Mouse (Mus musculus): ENCODE measurements around the gene Phlpp1.

GRCm38 (mm10) chr1:106194263-106194662 lies 22.7 kb downstream of the Phlpp1 start:
- TF ChIP-seq GABPA (IDR thresholded peaks at IDR 0.05; ENCODE audit: low read depth, low read length) (no peak), E2F4 (IDR thresholded peaks at IDR 0.05; ENCODE audit: borderline replicate concordance, low read depth, low read length) (no peak), POLR2A (IDR thresholded peaks at IDR 0.05; ENCODE audit: control insufficient read depth in 1 of 2, insufficient read depth in 1 of 2, low read depth in 1 of 2, low read length in 2 of 2, poor library complexity in 1 of 2) (no peak), MYC (IDR thresholded peaks at IDR 0.05; ENCODE audit: low read depth, low read length) (no peak), EP300 (IDR thresholded peaks at IDR 0.05; ENCODE audit: low read depth in 1 of 2, low read length in 2 of 2) (no peak), CTCF (IDR thresholded peaks at IDR 0.05 in 2 of 3, conservative IDR thresholded peaks at IDR 0.05 in 1 of 3; ENCODE audit: control insufficient read depth in 1 of 3, insufficient read depth in 1 of 3, low read depth in 2 of 3, low read length in 3 of 3, poor library complexity in 1 of 3, severe bottlenecking in 1 of 3) (no peak), POLR2AphosphoS2 (IDR thresholded peaks at IDR 0.05; ENCODE audit: low read length) (no peak), ZMIZ1 (IDR thresholded peaks at IDR 0.05; ENCODE audit: low read depth, low read length) (no peak), CHD2 (IDR thresholded peaks at IDR 0.05; ENCODE audit: low read length) (no peak), TCF12 (IDR thresholded peaks at IDR 0.05; ENCODE audit: low read depth, low read length) (no peak), JUND (IDR thresholded peaks at IDR 0.05; ENCODE audit: low read depth, low read length) (no peak), MXI1 (IDR thresholded peaks at IDR 0.05; ENCODE audit: low read depth, low read length) (no peak), GATA1 (IDR thresholded peaks at IDR 0.05; ENCODE audit: low read depth, low read length) (no peak), ZNF384 (IDR thresholded peaks at IDR 0.05; ENCODE audit: low read depth, low read length) (no peak)

All from MEL (cell line).